Mouse (Mus musculus): ENCODE measurements at regions not wholly inside any gene's neighbourhood (a gene's known extent, or its start where the extent isn't known, plus 50 kb on each side); places are given as distances from the start of the nearest gene placed in this dataset.

DNA sequence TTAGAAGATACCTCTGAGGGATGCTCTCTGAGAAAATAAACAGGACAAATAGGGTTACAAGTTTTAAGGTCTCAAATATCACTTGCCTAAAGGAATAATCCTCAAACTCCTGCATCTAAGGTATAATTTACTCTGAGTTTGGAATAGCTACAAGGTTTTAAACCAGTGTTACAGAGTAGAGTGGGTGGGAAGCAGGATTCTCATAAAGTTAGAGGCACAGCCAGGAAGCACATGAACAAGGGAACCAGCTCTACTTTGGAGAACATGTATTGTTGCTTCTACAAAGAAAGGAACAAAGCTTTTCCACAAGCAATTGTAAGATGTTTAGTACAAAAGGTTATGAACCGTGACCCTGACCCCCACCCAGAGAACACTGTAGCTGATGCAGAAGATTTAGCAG is 150.1 kb downstream of the 4930444P10Rik start:
- Histone ChIP-seq H3K27ac (no peak overlapping the region), H3K4me3 (ENCODE audit: insufficient read depth in 1 of 2, low read depth in 2 of 2, low read length in 2 of 2) (no peak overlapping the region), H3K4me2 (ENCODE audit: low read depth) (no peak overlapping the region), H3K9me3 (ENCODE audit: control insufficient read depth, low read length) (no peaks in the 10 kb centered on the region), H3K9ac (replicated peaks) (no peak overlapping the region), H3K36me3 (replicated peaks; ENCODE audit: control insufficient read depth, insufficient read depth, low read depth) (no peaks in the 10 kb centered on the region), H3K27me3 (ENCODE audit: control insufficient read depth, insufficient read depth, low read length) (no peaks in the 10 kb centered on the region), H3K4me1 (replicated peaks; ENCODE audit: control insufficient read depth in 2 of 2, insufficient read depth in 2 of 2, low read length in 1 of 2) (no peaks in the 10 kb centered on the region)
- 50% methylated on average over 1 of the region's 1 CpGs for WGBS (ENCODE audit: insufficient replicate concordance)
- TF ChIP-seq EP300 (IDR thresholded peaks at IDR 0.05; ENCODE audit: low read depth), result no peak
- DNase-seq (ENCODE audit: low read depth in 3 of 3, low spot score in 3 of 3), result no peak
- ATAC-seq (ENCODE audit: insufficient read depth), result no peak

Data from liver, embryonic 14.5 days (tissue).